Mouse (Mus musculus): ENCODE data around the gene Lrrc3c. TPM values are rescaled to one million over a fixed set of nuclear protein-coding genes. Genes with fewer than 3 reads are reported as not detected.
"Not testable (repeated sequence)": the region's sequence is repeated elsewhere in the genome, so short reads cannot be mapped to it uniquely, and the experiment has no call there.

Gene Lrrc3c
- total RNA-seq, 2 experiments from 2014 or later = not detected

DNA sequence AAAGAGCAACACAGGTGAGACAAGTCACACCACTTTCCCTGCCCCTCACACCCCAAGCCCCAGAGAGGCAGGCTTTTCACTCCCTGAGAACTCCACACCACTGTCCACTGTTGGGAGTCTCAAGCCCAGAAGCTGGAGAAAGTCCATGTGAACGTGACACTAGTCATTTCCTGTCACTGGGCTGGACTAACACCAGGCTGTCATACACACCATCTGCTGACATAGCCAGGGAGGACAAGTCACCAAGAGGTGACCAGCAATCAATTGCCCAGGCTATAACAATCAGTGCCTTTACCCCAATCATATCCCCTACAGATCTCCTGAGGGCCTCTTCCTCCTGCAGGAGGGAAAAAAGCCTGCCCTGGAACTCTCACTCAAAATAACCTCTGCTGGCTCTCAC, 13.9 kb upstream of the Lrrc3c start:
- intact Hi-C loops (cut with DNase I) = no loop called here
- DNase-seq (ENCODE audit: low spot score in 2 of 2) = no peak

DNA sequence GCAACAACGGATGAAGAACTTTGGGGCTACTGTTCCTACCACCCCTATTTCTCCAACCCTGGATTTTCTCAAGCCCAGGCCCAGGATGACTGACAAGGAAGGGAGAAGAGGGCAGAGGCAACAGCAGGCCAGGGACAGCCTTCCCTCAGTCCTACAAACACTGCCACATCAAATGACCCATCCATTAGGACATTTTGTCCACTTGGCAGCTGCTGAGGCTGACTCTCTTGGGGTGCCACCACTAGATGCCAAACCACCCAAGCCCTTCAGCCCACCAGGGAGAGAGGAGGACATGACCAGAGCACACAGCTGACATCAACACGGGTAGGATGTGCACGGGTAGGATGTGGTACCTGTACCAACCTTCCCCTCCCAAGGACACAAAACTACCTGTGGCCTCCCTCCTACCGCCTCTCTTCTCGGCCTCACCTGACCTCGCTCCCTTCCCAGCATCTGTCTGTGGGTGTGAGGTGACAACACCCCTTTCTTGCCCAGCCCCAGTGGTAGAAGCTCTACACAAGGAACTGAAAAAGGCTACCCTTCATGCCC, 13.4 kb upstream of the Lrrc3c start:
- intact Hi-C loops (cut with DNase I) = no loop called here
- no peak for DNase-seq (ENCODE audit: low spot score in 2 of 2)

DNA sequence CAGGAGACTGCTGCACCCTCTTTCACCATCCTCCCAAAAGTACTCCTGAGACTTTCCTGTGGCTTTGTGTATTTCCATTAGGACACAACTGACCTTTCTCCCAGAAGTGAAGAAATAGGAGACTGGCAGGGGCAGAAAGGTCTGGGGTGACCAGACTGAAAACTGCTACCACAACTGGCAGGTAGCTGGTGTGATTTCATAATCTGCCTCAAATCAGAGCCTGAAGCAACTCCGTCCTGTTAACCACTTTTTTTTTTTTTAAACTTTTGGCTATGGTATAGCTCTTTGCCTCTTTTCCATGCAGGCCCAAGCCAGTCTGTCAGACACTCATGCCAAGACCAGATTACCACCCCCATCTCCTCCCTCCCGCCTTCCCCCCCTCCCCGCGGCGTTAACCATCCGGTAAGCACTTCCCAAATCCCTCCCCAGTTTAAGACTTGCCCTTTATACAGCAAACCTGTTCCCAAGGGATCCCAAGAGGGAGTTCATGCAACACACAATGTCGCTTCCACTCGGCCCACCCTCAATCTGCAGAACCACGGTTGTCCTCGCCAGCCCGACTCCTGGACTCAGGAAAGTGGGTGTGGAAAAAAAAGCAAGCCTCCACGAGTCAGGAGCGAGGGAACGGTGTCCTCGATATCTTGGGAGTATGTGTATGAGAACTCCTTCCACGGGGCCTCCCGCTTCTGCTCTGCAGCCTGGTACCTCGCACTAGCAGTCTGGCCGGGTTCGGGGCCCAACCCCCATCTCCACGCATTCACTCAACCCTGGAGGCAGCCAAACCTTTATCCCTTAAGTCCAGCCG, 11.8 kb upstream of the Lrrc3c start:
- intact Hi-C loops (cut with DNase I) = no loop called here
- DNase-seq (ENCODE audit: low spot score in 2 of 2) = peak in 1 of 2 experiments; percentile 44

DNA sequence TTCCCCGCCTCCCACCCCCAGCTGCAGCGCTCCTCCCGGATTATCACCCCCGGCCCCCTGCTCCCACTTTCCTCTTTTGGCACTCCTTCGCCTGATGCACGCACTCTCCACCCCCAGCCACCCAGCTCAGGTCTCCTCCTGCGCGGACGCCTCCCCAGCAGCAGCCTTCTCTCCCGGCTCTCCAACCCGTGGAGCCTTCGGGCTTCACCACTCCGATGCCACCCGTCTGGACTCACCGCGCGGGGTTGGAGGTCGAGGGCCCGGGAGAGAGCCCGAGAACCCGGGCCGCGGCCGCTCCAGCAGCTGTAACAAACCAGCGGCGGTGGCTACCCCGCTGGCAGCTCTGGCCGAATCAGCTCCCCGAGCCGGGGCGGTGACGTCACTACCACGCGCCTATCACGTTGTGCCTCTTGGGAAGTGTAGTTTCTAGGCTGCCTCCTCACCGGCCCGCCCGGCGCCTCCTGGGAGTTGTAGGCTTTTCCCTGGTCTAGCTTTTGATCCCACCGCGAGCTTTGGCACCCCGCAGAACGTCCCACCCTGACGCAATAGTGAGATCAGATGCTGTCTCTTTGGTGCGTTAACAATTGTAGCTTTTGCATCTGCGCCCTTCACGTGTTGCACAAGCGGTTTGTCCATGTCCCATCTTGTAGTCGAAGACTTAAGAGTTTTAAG, 11.1 kb upstream of the Lrrc3c start, which contains the start of gene Ormdl3:
TSS of gene Ormdl3 (minus strand) at position 477 of the 672 bp plus-strand sequence.
- intact Hi-C loops (cut with DNase I) = no loop called here
- DNase-seq (ENCODE audit: low spot score in 2 of 2) = peak; percentile 97 to 98

DNA sequence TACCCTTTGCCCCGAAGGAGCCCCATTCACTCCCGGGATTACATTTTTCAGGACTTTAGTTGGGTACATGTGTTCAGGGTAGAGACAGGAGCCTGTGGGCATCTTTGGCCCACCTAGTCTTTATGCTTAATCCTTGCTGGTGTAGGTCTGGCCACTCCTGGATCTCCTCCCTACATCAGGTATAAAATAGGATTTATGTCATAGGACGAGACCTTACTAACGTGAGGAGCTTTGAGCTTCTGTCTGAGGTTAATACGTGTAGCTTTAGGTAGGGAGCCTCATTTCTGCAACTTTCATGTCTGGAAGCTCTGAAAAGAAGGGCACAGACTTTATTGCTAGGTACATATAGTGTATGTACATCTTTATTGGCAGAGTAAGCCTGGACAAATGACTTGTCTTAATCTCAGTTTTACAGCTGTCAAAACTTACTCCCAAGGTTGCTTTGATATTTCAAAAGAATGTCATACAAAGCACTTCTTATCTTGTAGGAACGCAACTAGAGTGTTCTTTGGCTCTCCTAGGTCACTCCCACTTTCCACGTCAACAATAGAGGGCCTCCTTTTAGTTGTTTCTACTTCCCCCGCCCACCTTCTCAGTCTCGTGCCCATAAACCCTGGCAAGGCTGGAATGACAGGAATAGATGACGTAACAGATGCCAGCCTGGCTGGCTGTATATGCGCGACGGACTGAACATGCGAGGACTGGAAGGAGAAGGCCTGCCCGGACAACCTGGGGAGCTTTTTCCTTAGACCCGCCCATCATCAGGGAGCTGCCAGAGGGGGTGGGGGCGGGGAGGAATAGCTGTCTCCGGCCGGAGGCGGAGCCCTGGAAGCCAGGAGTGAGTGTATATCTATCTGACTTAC, 10.2 kb upstream of the Lrrc3c start:
- intact Hi-C loops (cut with DNase I) = no loop called here
- DNase-seq (ENCODE audit: low spot score in 2 of 2) = peak; percentile 32 to 54

DNA sequence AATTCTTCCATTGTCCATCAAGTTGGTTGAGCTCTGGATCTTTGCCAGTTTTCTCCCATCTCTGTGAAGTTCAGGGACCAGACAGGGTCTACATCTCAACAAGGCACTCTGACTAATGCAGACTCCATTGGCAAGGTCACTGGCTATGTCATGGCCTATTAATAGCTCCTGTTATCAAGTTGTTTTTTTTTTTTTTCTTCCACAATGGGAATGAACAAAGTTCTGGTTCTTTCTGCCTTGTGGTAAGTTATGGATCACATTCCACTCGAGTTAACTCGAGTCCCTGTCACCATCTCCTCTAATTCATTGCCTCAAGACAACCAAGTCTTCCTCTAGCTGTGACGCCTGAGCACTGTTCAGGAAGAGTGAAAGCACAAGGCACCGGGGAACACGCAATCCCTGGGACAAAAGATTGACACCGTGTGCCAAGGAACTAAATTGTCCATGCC, 9.2 kb upstream of the Lrrc3c start:
- intact Hi-C loops (cut with DNase I) = no loop called here
- no peak for DNase-seq (ENCODE audit: low spot score in 2 of 2)

DNA sequence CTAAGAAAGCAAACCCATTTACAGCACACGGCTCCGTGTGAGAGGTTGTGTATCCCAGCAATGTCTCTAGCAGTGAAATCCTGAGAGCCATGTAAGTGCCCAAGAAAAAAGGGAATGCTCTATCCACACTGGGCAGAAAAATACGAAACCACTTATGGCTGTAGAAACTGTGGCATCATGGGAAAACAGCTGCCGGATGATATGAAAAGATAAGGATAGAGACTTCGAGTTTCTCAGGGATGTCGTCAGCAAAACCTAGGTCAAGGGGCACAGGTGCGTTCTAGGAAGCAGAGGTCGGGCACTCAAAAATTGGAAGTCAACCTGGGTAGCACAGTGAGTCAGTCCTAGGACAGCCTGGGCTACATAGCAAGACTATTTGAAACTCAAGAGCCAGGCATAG, 8.8 kb upstream of the Lrrc3c start:
- intact Hi-C loops (cut with DNase I) = no loop called here
- DNase-seq (ENCODE audit: low spot score in 2 of 2) = no peak

DNA sequence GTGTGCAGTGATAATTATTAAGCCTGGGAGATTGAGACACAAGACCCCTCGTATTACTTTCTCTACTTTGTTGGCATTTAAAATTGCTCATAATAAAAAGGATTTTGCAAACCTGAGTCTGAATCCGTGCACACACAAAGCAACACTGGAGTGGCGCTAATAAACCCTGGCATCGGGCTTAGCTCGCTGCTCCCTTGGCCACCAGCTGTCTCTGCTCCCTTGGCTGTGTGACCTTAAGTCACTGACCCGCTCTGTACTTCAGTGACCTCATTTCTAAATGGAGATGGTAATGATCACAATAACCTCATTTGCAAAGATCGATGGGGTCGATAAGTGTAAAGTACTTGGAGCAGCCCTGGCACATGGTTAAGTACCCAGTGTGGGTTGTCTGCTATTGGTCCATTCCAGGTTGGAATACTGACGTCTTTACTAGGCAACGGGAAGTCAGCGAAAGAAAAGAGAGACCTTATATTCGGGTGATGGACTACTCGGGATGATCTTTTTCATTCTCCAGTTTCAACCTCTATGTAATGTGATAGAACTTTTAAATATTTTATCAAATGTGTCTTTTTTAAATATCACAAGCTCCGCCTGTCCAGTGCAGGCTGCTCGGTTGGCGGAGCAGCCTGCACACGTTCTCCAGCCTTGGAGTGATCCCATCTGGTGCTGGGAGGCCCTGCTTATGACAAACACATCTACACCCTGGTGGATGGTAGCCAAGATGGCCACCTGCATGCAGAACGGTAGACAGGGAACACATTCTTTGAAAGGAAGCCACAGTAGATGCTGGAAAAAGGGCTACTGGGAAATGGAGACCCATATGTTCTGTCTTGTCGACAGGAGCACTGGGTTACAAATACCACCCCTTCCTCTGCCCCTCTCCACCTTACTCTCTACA, 7.3 kb upstream of the Lrrc3c start:
- DNase-seq (ENCODE audit: low spot score in 2 of 2) = no peak
- intact Hi-C loops (cut with DNase I) = no loop called here

DNA sequence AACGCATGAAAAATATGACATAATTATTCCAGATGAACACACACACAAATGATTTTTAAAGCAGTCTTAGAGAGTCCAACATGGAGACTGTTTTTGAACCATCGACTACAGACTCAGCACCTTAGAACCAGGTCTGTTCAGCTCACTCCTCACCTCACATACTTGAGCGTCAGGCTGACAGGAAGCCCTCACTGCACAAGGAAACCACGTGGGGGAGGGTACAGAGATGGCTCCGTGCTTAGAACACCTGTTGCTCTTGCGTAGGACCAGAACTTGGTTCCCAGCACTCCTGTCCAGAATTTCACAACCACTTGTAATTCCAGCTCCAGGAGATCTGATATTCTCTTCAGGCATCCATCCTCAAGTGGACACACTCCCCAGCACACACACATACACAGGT, 3.1 kb upstream of the Lrrc3c start:
- intact Hi-C loops (cut with DNase I) = no loop called here
- no peak for DNase-seq (ENCODE audit: low spot score in 2 of 2)

DNA sequence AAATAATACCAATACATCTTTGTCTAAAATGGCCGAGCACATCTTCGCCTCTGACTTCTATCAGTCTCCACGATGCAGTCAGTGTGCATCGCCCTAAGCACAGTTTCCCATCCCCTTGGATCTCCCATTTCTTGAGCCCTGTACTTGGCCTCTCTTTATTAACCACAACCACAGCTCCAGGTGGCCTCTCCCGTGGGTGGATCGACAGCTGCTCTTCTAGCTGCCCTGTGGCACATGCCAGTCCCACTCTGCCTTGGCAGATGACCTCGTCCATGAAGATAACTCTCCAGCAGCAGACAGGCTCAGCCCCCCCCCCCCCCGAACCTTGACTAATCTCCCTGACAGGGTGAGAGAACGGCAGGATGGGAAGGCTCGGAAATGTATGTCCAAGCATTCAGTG, 2.6 kb upstream of the Lrrc3c start:
- no peak for DNase-seq (ENCODE audit: low spot score in 2 of 2)
- intact Hi-C loops (cut with DNase I) = no loop called here

DNA sequence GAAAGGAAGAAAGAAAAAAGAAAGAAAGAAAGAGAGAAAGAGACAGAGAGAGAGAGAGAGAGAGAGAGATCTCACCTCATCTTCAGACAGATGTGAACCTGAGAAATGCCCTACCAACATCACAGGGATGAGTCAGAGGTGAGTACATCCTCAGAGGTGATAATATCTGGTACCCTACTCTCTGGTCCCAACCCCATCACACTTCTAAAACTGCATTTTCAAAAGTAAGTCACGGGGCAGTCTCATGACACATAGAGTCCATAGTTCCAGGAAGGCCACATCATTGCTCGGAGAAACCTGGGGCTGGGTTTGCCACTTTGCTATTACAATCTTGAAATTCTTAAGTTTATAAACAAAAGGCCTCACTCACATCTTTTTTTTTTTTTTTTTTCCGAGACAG, 2.1 kb upstream of the Lrrc3c start:
- intact Hi-C loops (cut with DNase I) = no loop called here

DNA sequence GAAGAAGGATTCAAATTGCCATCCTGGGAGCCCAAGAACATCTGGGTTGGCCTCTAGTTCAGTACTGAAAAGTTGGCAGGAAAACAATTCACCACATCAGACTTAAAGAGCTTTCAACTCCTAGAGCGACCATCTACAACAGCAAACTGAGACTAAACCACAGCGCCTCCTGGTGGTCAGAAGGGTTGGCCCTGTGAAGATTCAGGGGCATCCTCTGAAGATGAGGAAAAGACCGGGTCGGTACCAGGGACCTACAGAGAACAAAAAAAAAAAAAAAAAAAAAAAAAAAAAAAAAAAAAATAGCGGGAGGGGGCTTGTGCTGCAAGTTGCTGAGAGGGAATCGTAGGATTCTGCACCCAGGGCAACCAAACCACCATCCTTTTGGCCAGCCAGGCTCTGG, 728 bp upstream of the Lrrc3c start:
- no peak for DNase-seq (ENCODE audit: low spot score in 2 of 2)
- intact Hi-C loops (cut with DNase I) = no loop called here

More for the DNA sequence above, 2.1 kb upstream of the Lrrc3c start:
- no peak for DNase-seq (ENCODE audit: low spot score in 2 of 2)

DNA sequence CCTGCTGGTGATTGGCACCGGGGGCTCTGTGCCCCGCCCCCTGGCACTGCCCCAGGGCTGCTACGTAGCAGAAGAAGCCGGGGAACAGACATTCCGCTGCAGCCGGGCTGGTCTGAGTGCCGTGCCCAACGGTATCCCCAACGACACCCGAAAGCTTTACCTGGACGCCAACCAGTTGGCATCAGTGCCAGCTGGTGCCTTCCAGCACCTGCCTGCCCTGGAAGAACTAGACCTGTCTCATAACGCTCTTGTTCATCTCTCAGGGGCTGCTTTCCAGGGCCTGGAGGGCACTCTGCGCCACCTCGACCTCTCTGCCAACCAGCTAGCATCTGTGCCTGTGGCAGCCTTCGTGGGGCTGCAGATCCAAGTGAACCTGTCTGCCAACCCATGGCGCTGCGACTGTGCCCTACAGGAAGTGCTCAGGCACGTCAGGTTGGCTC, 780 bp downstream of the Lrrc3c start:
- intact Hi-C loops (cut with DNase I) = no loop called here
- no peak for DNase-seq (ENCODE audit: low spot score in 2 of 2)

DNA sequence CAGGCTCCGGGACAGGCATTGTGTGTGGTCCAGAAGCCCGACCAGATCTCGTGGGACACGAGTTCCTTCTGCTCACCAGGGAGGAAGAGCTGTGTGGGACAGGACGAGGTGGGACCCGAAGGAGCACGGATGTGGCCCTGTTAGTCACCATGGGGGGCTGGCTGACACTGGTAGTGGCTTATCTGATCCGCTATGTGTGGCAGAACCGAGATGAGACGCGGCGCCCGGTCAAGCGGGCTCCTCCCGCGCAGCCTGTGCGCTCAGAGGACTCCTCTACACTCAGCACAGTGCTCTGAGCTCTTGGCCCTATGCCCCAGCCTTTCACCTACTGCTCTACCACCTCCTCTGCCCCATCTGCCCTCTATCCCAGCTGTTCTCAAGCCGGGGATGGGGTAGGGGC, 1.2 kb downstream of the Lrrc3c start:
- intact Hi-C loops (cut with DNase I) = no loop called here
- no peak for DNase-seq (ENCODE audit: low spot score in 2 of 2)

DNA sequence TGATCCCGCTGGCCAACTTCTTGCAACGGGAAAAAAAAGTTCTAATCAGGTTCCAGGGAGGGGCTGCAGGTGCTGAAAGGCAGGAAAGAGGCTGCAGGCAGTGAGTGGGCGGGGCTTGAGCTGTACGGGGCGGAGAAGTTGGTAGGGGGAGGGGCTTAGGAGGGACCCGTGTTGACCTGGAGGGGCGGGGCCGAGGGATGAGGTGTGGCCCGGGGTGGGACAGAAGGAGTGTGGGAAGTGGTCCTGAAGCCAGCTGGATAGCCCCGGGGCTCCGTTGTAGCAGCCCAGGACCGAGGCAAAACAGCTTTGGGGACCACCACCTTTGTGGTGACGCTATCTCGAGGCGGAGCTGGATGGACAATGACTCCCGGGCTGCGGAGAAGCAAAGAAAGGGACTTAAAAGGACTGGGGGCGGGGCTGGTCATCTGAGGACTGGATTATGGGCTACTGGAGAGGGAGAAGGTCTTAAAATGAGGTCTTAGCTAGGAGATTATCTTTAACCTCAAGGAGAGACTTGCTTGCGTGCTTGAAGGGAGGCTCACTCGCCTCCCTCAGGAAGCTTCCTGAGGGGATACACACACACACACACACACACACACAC, 4.1 kb downstream of the Lrrc3c start:
- intact Hi-C loops (cut with DNase I) = no loop called here
- no peak for DNase-seq (ENCODE audit: low spot score in 2 of 2)

DNA sequence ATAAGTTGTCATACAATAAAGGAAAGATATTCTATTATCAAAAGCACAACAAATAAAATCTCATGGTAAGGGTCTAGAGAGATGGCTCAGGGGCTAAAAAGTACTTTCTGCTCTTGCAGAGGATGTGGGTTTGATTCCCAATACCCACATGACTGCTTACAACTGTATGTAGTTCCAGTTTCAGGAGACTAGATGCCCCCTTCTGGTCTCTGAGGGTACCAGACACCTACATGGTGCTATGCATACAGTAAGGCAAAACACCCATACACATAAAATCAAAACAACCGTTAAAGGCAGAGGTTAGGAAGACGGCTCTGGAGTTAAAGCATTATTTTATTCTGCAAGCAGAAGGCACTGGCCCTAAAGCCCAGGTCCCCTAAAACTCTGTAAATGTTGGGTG, 5.9 kb downstream of the Lrrc3c start:
- DNase-seq (ENCODE audit: low spot score in 2 of 2) = no peak
- intact Hi-C loops (cut with DNase I) = no loop called here

DNA sequence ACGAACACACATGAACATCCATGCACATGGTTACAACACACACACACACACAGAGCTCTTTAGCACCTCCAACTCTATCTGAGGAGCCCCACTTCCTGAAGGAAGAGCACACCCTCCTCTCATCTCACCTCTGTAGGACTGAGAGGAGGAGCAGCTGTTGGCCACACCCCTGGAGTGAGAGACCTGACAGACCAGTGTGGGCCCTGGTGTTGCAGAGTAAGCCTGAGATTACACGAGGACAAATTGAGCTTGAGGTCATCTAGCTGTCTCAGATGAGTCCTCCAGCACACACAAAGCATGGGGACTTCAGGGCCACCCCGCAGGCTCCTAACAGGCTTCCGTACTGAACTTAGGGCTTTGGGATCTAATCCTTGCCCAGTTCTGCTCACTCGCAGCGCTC, 6.8 kb downstream of the Lrrc3c start:
- DNase-seq (ENCODE audit: low spot score in 2 of 2); intact Hi-C loops (cut with DNase I): not testable (repeated sequence)

DNA sequence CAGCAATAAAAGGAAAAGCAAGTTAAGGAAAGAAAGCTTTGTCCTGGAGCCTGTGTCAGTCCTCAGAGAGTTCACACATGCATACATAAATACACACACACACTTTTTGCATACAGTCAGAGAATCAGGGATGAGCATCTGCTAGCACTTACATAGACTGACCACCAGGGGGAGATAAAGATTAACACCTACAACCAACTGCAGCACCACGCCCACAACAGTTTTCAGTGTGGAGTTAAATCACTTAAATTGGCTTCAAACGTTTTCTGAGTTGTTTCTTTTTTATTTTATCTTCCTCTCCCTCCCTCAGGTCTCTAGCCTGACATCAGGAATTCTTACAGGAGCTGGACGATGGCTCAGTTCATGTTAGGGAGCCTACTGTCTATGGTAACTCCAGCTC, 8.7 kb downstream of the Lrrc3c start:
- intact Hi-C loops (cut with DNase I) = no loop called here
- no peak for DNase-seq (ENCODE audit: low spot score in 2 of 2)

DNA sequence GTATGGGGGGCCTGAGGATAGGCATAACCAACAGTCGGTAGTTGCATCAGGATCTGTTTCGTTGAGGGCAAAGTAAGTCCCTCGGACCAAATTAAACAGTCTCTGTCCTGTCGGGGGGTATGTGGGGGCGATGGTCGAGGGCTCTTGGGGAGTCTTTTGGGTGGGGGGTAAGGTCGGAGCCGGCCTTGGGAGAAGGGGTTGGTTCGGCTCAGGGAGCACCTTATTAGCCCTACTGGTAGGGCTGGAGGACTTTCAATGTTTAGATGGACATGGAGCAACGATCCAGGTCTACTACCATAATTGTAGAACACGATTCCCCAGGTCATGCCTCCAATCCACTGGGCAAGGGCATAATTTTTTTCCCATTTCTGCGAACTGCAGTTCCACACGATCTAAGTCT, 22.7 kb downstream of the Lrrc3c start:
- intact Hi-C loops (cut with DNase I) = no loop called here
- DNase-seq (ENCODE audit: low spot score in 2 of 2) = no peak
